Mouse (Mus musculus) MN1 (cell line): ENCODE results near the gene Mapk8ip1.
"Not testable (repeated sequence)": the region's sequence is repeated elsewhere in the genome, so short reads cannot be mapped to it uniquely, and the experiment has no call there.

Experiments used
- DNase-seq: peaks from one replicate; pipeline ENCODE4 v3.0.0-alpha.2; 2016; ENCODE audit warnings: low spot score

The Mapk8ip1 gene

DNA sequence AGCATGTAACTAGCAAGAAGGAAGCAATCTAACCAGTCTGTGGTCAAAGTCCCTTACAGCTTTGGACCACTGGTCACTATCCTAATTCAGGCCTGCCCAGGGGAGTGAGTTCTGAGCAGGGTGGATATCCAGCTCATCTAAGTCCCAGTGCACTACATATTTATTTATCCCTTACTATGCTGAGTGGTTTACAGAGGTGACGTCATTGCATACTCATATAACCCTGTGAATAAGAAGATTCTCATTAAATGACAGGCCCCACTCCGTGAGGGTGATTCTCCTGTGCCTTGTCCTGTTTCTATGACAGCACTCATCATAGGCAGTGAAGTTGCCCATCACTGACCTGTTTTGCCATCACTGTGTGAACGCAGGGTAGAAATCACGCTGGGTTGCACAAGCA lies 24.3 kb upstream of the Mapk8ip1 start:
- peak; percentile 30 for DNase-seq

DNA sequence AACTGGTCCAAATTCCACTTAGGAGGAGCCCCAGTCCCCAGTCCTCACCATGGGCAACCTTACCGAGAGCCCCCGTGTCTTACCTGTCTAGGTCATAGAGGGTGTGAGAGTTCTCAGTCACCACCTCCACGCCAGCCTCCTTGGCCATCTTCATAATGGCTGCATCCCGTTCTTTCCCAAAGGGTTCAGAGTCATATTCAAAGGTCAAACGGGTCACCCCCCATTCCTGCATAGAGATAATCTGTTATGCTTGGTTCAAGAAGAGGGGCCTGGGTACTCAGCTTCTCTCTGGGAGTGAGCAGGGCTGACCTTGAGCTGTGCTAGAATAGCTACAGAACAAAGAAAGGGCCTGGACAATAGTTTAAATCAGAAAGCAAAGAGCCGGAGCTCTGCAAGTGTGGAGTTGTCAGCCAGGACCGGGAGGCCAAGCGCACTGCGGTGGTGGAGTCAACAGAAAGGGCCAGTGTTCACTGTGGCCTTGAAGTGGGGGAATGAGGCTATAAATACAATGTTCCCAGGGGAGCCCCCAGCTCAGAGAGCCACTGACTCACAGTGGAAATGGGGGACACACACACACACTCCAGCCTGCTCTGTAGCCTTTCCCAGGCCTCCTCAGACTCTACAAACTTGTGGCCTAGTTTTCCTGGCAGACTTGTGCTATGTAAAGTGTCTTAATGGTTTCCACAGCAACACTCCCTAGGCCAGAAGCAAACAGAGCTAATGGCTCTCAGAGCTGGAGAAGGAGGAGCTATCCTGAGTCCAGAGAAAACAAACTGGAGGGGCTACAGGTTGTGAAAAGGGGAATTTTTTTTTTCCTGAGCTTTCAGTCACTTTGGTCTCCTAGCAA lies 23.6 kb upstream of the Mapk8ip1 start:
- DNase-seq, result peak; percentile 80

DNA sequence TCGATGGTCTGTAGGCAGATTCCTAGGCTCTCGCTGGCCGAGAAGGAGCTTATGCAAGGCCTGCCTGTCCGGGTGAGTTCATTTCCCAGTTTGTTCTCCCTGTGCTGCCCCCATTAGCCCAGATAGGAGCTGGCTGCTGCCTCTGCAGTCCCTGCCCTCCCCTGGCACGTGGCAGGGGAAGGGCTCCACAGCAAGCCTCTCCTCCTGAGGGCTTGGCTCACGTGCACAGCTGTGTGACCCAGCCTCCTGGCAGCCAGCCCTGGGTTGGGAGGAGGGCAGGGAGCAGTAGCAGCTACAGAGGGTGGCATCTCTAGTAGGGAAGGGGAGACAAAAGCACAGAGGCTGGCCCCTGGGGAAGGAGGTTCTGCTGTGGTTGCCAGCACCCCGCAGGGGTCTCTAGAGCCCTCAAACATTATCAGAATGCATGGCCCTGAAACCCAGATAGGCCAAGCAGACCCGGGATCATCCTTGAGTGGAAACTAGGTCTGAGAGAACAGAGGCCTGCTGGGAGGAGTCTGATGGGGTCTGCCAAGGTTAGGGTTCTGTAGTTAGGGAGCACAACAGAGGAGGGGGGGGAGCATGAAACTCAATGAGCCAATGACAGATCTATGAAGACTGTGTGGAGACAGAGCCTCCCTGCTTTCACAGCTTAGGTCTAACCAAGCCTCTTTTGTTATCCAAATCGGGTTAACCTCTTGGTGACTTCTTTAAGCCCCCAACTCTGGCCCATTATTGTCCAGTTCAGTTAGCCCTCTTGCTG lies 22.8 kb upstream of the Mapk8ip1 start:
- DNase-seq, result peak; percentile 85

DNA sequence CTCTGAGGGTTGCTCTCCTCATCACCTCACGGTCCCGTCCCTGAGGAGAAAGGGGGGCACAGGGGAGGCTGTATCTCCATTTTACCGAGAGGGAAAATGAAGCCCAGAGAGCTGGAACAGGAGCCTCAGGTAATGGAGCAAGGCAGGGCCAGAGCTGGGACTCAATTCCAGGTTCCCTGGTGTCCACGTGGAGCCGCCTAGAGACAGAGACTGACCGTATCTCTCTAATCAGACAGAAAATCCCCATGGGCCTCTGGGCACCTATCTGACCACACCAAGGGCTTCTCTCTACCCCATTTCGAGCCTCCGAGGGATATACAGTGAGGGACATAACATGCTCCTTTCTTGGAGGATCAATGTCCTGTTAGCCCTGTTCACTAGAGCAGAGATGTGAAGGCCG lies 22.1 kb upstream of the Mapk8ip1 start:
- DNase-seq, result no peak

DNA sequence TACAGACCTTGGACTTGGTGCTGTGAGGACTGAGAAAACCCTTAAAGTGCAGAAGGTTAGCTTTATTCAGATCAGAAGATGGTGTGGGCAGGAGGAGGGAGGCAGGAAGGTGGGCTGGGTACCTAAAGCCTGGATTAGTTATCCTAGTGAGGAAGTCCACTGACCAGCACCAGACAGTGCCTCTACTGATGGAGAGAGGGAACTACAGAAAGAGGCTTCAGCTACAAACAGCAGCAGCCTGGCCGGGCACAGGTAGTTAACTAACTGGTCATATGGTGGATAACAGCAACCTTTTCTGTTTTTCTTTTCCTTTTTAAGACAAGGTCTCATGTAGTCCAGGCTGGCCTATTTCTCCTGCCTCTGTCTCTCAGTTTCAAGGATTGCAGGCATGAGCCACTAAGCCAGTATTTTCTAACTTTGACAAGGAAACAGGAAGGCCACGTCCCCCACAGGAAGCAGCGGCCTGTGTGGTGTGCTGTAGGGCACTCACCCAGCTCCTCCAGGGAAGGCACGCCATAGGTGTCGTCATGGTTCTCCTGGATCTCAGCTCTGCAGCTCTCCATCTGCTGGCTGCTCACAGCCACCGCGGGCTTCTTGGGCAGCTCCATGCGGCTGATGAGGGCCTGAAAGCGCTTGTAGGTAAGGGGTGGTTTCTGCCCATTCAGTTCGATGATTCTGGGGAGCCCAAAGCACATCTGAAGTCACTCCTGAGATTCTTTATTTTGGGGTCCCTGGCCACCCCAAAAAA lies 21.5 kb upstream of the Mapk8ip1 start:
- DNase-seq, result peak; percentile 57

DNA sequence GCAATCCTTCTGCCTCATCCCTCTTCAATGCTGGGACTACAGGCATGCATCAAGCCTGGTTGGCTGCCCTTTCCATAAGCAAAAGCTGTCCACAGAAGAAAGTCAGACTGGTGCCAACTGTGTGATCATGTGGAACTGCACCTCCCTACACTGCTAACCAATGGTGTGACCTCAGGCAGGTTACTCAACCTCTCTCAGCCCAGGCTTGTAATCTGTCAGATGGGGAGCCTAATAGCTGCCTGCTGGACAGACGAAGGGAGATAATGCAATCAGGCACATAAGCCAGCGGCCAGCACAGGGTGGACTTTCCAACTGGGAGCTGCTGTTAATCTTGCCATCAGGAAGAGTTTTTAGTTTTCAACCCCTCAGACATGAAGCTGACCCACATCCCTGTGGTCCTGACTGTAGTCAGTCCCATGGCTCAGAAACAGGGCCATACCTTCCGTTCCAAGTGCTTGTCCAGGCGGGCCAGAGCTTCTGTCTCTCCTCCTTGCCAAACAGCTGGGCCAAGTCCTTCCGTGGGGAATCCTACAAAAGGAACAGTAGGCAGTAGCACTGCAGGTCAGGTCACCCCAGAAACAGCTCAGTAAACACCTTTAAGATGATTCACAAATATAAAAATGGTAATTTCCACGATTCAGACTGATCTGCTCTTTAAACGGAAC lies 20.8 kb upstream of the Mapk8ip1 start:
- DNase-seq, result peak; percentile 47

DNA sequence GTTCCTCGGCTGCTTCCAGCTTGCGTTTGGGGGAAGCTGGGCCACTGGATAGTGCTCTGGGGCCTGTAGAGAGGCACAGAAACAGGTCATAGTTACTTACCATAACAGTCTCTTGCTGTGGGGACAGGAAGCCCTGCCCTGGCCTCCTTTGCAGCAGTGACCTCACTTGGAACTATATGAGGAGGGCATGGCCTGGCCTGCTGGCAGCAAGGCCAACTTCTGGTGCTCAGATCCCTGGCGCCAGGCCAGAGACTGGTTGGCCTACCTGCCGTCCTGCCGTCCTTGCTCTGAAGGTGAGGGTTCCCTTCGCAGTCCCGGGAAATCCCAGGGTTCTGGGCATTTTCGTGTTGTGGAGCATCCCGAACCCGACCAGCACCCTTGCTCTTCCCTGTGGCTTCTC lies 10.6 kb upstream of the Mapk8ip1 start:
- DNase-seq, result no peak

DNA sequence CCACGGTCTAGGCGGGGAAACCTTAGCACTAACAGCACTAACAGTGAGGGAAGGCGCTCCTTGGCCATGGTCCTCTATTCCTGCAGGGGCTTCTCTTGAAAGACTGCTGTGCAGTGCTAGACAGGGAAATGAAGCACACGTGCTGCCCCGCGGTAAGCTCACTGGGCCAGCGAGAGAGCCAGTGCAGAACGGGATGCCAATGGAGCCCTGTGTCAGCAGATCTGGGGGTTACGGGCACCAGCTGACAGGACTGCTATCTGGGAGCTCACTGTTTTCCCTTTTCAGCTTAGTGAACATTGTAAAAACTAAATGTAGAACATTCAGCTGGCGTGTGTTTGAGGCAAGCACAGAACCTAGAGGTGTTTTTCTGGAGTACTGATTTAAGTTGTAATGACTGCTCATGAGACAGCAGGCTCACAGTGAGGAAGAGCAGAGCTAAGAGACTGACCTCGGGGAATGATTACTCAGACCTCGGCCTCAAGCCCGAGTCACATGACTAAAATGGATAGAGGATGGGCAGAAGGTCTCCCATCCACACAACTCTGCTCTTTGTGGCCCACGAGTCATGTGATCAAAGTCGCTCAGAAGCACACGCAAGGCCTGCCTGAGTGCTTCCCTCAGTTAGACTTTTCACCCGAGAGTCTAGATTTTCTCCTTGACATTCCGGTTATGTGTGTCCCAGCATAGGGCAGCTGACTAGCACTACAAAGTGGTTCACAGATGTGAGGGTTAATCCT lies 7.4 kb upstream of the Mapk8ip1 start:
- DNase-seq, result no peak

DNA sequence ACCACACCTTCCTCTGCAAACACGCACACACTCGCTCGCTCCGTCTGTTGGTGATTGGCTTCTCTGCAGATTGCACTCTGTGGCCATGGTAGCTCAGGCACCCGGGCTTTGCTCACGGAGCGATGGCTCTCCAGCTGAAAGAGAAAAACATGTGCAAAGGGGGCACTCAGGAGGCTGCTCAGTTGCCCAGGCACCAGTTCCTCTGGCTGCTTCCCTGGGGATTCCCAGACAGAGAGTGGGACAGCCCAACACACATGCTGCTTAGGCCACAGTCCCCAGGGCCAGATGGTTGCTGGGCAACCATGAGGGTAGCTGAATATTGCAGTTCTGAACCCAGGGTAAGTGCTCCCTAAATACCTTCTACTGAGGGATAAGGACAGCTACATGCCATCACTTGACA lies 4.6 kb upstream of the Mapk8ip1 start:
- DNase-seq, result peak; percentile 74

DNA sequence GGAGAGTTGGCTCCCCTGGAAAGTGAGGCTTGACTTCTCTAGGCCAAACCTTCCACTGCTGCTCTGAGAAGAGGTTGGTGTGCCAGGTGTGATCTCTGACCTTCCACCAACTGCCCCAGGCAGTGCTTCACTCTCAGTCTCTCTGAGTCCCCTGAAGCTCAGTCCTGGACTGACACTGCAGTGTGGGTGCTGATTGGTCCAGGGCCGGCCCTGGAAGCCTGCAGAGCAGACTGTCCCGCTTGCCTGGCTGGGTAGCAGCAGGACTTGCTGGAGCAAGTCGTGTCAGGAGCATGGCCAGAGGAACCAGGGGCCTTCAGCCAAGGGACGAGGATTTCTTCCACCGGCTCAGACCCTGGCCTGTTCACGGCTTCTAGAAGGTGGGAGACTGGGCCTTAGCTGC lies 3.7 kb upstream of the Mapk8ip1 start:
- DNase-seq, result no peak

DNA sequence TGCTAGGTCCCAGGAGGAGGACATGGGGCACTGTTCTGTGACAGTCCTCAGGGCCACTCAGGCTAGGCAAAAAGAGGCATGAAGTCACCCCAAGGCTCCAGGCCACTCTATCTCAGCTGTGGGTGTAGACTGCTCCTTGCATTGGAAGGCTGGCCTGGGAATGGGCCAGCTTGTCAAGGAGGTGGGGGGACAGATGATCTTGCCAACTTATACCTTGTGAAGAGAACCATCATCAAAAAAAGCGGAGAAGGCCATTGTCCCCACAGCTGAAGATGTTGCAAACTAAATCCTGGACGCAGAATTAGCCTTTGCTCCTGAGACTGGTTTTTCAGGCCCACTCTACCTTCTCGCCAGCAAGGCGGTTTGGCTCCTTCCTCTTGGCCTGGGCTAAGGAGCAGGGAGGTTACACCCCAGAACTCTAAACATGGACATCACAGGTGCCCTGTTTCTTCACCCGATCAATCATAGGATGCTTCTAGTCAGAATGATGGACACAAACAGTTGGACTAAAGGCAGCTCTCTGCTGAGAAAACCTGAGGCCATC lies 2.8 kb upstream of the Mapk8ip1 start:
- DNase-seq, result no peak

DNA sequence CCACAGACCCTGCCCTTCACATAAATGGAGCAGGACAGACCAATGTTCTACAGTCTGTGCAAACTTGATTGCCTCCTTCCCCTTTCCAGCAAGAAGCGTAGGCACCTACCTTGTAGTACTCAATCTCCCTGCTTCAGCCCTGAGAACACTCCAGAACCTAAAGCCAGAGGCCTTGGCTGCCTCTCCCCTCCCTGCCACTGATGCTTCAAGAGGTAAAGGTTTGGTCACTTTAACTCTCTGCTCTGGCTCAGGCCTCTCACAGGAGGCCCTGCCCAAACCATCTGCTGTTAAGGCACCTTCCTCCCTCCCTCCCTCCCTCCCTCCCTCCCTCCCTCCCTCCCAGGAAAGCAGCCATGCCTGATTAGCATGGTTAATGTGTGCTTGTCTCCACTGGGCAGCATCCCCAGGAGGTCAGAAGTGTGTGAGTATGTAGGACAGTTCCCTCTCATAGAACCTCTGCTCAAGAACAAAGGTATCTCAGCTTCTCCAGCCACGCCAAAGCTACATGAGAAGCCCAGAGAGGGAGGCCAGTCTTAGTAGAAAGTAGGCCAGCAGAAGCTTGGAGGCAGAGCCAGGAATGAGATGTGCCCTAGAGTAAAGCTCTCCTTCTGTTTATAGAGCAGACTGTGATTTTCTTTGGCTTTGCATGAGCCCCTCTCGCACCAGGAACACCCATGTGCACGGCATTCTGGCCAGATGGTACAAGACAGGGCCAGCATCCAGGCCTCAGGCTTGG lies 1.7 kb upstream of the Mapk8ip1 start:
- peak; percentile 43 for DNase-seq

DNA sequence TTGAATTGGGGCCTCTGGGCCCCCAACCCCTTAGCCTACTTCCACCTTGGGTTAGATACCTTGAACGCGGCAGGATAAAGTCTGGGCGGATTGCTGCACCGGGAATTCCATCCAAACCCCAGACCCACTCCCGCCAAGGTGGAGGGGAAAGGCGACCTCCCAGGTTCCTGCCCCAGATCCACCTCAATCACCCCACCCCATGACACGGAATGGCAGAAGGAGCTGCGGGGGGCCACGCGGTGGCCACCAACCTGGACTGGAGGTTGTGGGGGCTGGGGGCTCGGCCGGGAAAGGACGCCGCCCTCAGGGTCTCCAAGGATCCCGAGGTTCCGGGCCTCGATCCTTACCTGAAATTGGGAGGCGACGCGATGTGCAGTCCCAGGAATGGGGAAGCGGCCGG lies 381 bp downstream of the Mapk8ip1 start:
- no peak for DNase-seq

DNA sequence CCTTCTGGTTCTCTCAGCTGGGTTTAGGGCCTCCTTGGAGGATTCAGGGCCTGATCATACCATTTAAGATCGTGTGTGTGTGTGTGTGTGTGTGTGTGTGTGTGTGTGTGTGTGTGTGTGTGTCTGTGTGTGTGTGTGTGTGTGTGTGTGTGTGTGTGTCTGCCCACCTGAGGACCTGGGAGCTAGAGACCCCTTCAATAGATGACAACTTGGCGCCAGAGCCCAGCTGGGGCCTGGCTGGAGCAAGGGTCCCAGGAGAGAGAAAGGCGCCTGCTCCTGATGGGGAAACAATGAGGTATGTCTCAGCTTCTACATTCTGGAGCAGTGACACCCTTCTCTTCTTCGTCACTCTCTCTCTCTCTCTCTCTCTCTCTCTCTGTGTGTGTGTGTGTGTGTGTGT lies 1.2 kb downstream of the Mapk8ip1 start:
- not testable (repeated sequence) for DNase-seq

DNA sequence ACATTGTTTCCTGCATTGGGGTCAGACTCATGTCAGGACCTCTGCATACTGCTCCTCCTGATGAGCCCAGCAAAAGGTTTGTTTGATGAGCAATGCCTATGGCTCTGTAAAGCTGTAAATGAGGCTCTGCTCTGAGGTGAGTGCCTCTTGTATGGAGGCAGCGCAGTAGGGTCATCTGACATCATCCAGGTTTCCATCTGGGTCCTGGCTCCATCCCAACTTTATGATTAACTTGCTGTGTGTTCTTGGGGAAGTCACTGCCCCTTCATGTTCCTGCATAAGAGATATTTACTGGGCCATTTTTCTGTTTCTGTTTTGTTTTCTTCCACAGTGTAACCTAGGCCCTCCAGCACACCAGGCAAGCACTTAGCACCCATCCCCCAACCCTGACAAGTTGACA lies 3.6 kb downstream of the Mapk8ip1 start:
- DNase-seq, result no peak

DNA sequence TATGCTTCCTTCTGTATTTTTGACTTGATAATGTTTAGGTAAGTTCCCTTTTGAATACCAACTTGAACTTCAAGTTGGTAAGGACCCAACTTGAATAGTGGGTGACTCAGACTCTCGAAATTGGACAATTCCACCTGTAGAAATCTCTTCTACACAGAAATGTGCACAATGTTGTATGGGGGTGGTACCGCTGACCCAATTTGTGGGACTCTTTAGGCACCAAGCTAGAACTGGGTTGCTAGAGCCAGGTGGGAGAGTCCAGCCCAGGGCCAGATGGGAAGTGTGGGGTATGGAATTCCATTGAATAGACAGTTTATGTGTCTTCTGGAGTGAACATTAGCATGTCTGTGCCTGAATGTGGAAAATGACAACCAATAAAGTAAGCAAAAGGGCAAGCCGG lies 5.5 kb downstream of the Mapk8ip1 start:
- no peak for DNase-seq

DNA sequence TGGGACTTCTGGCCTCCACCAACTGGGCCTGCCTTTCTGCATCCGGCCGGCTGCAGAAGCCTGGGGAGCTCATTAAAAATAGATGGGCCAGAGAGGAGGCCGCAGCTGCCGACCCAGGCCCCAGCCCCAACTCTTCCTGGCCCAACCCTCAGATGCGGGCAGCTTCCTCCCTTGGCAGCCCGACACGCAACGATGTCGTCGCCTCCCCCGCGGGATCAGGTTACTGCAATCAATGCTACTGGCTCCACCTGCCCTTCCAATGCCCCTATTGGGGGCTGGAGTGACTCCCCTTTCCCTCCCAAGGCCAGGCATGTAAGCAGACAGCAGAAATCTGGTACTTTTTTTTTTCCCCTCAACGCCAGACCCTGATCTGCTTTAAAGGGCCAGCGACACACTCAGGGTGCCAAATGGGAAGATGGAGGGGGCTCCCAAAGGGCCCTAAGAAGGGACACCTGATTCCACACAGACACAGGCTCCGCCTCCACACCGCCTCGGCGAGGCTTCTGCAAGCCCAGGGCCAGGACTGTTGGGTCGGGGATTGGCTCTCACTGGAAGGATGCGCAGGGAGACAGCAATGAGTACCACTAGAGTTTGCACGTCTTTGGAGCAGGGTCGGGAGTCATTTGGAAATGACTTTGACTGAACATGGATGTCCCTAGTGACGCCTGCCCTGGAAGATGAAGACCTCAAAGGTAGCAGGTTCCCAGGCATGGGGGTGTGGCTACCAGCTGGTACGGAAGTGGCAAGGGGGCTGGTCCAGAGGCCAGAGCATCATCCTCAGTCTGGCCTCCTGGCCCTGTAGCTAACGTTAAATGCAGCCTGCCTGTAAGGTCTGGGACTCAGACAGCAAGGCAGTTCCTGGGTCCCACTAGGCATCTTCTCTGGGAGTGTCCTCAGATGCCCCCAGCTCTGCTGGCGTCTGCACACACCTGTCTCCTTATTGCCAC lies 8.5 kb downstream of the Mapk8ip1 start:
- DNase-seq, result peak; percentile 74

DNA sequence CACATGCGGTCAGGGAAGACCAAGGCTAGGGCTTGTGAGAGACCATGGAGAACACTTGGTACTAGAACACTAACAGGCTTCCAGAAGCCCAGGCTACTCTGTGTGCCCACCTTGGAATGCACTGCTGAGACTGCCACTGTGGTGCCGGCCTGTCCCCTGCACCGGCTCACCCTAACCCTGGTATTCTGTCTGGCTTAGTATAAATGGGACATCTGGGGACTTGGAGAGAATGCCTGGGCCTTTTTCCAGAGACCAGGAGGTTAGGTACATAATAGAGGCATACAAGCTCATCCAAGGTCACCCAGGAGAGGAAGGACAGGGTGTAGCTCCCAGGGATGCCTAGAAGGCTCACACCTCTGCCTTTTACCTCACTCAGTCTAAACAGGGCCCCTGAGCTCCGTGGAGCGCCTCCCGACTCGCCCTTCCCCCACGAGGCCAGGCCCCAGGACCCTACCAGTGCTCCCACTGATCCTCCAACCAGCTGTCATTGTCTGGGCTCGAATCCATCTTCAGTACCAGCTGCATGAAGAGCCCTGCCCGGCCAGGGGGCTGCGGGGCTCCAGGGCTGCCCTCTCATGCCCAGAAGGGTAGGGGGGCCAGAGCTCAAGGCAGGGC lies 9.3 kb downstream of the Mapk8ip1 start:
- DNase-seq, result no peak

DNA sequence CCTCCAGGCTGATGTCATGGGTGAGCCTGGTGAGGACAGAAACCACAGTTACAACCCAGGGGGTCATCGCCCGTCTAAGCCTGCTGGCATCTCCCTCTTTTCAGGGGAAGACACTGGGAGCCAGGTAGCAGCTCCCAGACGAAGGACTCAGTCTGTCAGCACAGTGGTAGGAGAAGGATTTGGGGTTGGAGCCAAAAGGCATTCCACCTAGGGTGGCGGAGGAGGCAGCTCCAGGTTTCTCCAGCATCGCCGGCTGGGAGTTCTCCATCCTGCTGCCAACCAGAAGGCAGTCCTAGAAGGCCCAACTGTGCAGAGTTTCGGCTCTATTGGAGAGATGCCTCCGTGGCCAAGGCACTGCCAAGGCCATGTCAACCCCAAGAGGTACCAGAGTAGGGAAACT lies 9.9 kb downstream of the Mapk8ip1 start:
- DNase-seq, result no peak
